Mouse (Mus musculus) liver, embryonic 14.5 days (tissue): ENCODE measurements around the gene Mical2. TPM values are rescaled to one million over a fixed set of nuclear protein-coding genes. Genes with fewer than 3 reads are reported as not detected.

Experiments
- ATAC-seq: fragments of 200-750 bp; cut with Nextera tagmentation; 2 replicates; pipeline ENCODE4 v1.8.0; 2017; ENCODE audit warnings: moderate number of reproducible peaks, mild to moderate bottlenecking, moderate library complexity; ENCODE audit not compliant: insufficient read depth
- DNase-seq, 3 experiments: peaks; one replicate each; pipeline ENCODE4 v3.0.0-alpha.2; 2012 to 2013; ENCODE audit warnings: low read depth in 3 of 3, low spot score in 3 of 3
- H3K27ac ChIP-seq: fragments of 300-500 bp; sonication (generic); 2 replicates; pipeline ENCODE4 v1.5.1; 2014; ENCODE audit warnings: moderate library complexity, mild to moderate bottlenecking, control low read depth, inconsistent platforms
- H3K27me3 ChIP-seq: fragments of 300-500 bp; sonication (generic); 2 replicates; pipeline ENCODE4 v1.6.1; 2014; ENCODE audit warnings: mild to moderate bottlenecking, low read length, moderate library complexity; ENCODE audit not compliant: control insufficient read depth, insufficient read depth
- H3K36me3 ChIP-seq: fragments of 300-500 bp; sonication (generic); replicated peaks from 2 replicates; pipeline ENCODE4 v1.6.1; 2014; ENCODE audit warnings: low read depth; ENCODE audit not compliant: control insufficient read depth, insufficient read depth
- H3K4me1 ChIP-seq, 2 experiments: fragments of 200-500 bp in 1 of 2; fragments of 300-500 bp in 1 of 2; sonication (generic) in 1 of 2; replicated peaks; 2 replicates each; pipeline ENCODE4 v1.6.1; 2012 to 2014; ENCODE audit warnings: antibody characterized with exemption in 1 of 2, inconsistent platforms in 1 of 2, low read length in 1 of 2; ENCODE audit not compliant: control insufficient read depth in 2 of 2, insufficient read depth in 2 of 2
- H3K4me2 ChIP-seq: fragments of 300-500 bp; sonication (generic); 2 replicates; pipeline ENCODE4 v1.6.1; 2014; ENCODE audit warnings: low read depth, mild to moderate bottlenecking, control low read depth, moderate library complexity
- H3K4me3 ChIP-seq, 2 experiments: fragments of 200-500 bp in 1 of 2; fragments of 300-500 bp in 1 of 2; sonication (generic) in 1 of 2; 2 replicates each; pipeline ENCODE4 v1.5.1; 2012 to 2014; ENCODE audit warnings: low read depth in 2 of 2, low read length in 2 of 2, mild to moderate bottlenecking in 2 of 2, control low read depth in 1 of 2, inconsistent platforms in 1 of 2, moderate library complexity in 1 of 2; ENCODE audit not compliant: insufficient read depth in 1 of 2
- H3K9ac ChIP-seq: fragments of 300-500 bp; sonication (generic); replicated peaks from 2 replicates; pipeline ENCODE4 v1.6.1; 2014; ENCODE audit warnings: mild to moderate bottlenecking, control low read depth, moderate library complexity
- H3K9me3 ChIP-seq: fragments of 300-500 bp; sonication (generic); 2 replicates; pipeline ENCODE4 v1.6.1; 2016; ENCODE audit warnings: low read length, mixed read lengths; ENCODE audit not compliant: control insufficient read depth
- CTCF ChIP-seq: IDR thresholded peaks from 2 replicates; pipeline ENCODE4 v1.5.1; 2016; ENCODE audit warnings: antibody characterized with exemption, low read depth, control low read depth
- EP300 ChIP-seq: IDR thresholded peaks from 2 replicates; pipeline ENCODE4 v1.6.1; 2016; ENCODE audit warnings: antibody characterized with exemption, low read depth
- WGBS: fragments of 180-500 bp; shearing (Covaris S2); extraction: QIAGEN DNeasy Blood & Tissue Kit; methylation state at CpG from one replicate; pipeline ENCODE4 v1.1.7; 2014; ENCODE audit not compliant: insufficient replicate concordance; 5-methylcytosine and 5-hydroxymethylcytosine counted together
- polyA plus RNA-seq, 2 experiments: library from polyadenylated mRNA; depleted of rRNA in 1 of 2; stranded (reverse) in 1 of 2; unstranded in 1 of 2; fragments of >200 nt; fragmentation: Nextera tagmentation in 1 of 2; extraction: Ambion mirVana in 1 of 2; gene quantifications; 2 replicates each; pipeline versions ENCODE4 v1.2.1 to v1.2.3; 2012 to 2014

Gene Mical2
- polyA plus RNA-seq, 2 experiments = 1.2 to 1.4 TPM

GRCm38 (mm10) chr7:112293456-112294104 lies 67.9 kb downstream of the Mical2 start:
- Histone ChIP-seq H3K27ac (no peak overlapping the region), H3K4me1 (peaks cover 0 to 6% of the 10 kb centered on the region in 2 experiments; a peak in 2 of 4 replicates), H3K4me3 (no peak overlapping the region), H3K36me3 (no peaks in the 10 kb centered on the region), H3K9me3 (no peaks in the 10 kb centered on the region), H3K4me2 (no peak overlapping the region), H3K27me3 (no peaks in the 10 kb centered on the region), H3K9ac (no peak overlapping the region)
- WGBS = 52% methylated on average over 7 of the region's 7 CpGs
- TF ChIP-seq EP300 (no peak), CTCF (no peak)
- no peak for ATAC-seq
- no peak for DNase-seq

- Histone ChIP-seq H3K27ac (no peak overlapping the region), H3K4me1 (peaks cover 0 to 15% of the 10 kb centered on the region in 2 experiments; a peak in 2 of 4 replicates), H3K4me3 (no peak overlapping the region), H3K36me3 (no peaks in the 10 kb centered on the region), H3K9me3 (no peaks in the 10 kb centered on the region), H3K9ac (no peak overlapping the region), H3K27me3 (no peaks in the 10 kb centered on the region), H3K4me2 (no peak overlapping the region)
- ATAC-seq (no peak), DNase-seq (no peak)
- TF ChIP-seq EP300 = no peak
- no peak for TF ChIP-seq CTCF
- 34% methylated on average over 8 of the region's 8 CpGs for WGBS
Observed at GRCm38 (mm10) chr7:112295426-112296221, 70.0 kb downstream of the Mical2 start.

GRCm38 (mm10) chr7:112298032-112298431 lies 72.4 kb downstream of the Mical2 start:
- Histone ChIP-seq H3K9me3 (no peaks in the 10 kb centered on the region), H3K9ac (no peak overlapping the region), H3K27me3 (no peaks in the 10 kb centered on the region), H3K27ac (no peak overlapping the region), H3K4me3 (no peak overlapping the region), H3K36me3 (no peaks in the 10 kb centered on the region), H3K4me2 (no peak overlapping the region), H3K4me1 (peaks cover 0 to 15% of the 10 kb centered on the region in 2 experiments; a peak in 2 of 4 replicates)
- no peak for TF ChIP-seq CTCF
- TF ChIP-seq EP300 = no peak
- WGBS = 65% methylated on average over 9 of the region's 9 CpGs
- no peak for DNase-seq
- ATAC-seq = no peak

GRCm38 (mm10) chr7:112298871-112299422 lies 73.3 kb downstream of the Mical2 start:
- no peak for ATAC-seq
- Histone ChIP-seq H3K36me3 (no peaks in the 10 kb centered on the region), H3K4me2 (no peak overlapping the region), H3K27ac (no peak overlapping the region), H3K4me1 (peaks cover 0 to 15% of the 10 kb centered on the region in 2 experiments; a peak in 2 of 4 replicates), H3K4me3 (no peak overlapping the region), H3K9me3 (no peaks in the 10 kb centered on the region), H3K9ac (no peak overlapping the region), H3K27me3 (no peaks in the 10 kb centered on the region)
- 45% methylated on average over 3 of the region's 3 CpGs for WGBS
- no peak for DNase-seq
- TF ChIP-seq CTCF (no peak), EP300 (no peak)

- Histone ChIP-seq H3K27me3 (no peaks in the 10 kb centered on the region), H3K9me3 (no peaks in the 10 kb centered on the region), H3K9ac (no peak overlapping the region), H3K27ac (no peak overlapping the region), H3K4me3 (no peak overlapping the region), H3K4me2 (no peak overlapping the region), H3K4me1 (peaks cover 0 to 15% of the 10 kb centered on the region in 2 experiments; a peak in 2 of 4 replicates), H3K36me3 (no peaks in the 10 kb centered on the region)
- DNase-seq (no peak), ATAC-seq (peak; percentile 35; the same call in 1 of the 2 replicates)
- WGBS = 33% methylated on average over 10 of the region's 10 CpGs
- TF ChIP-seq EP300 (no peak), CTCF (no peak)
Observed at GRCm38 (mm10) chr7:112299521-112300096, 74.0 kb downstream of the Mical2 start.
